Mouse (Mus musculus): ENCODE data around the gene Ccdc155. TPM values are rescaled to one million over a fixed set of nuclear protein-coding genes. Genes with fewer than 3 reads are reported as not detected.
"Not testable (repeated sequence)": the region's sequence is repeated elsewhere in the genome, so short reads cannot be mapped to it uniquely, and the experiment has no call there.

Gene Ccdc155
- polyA plus RNA-seq, 1 experiment from 2014 or later = 1.1 TPM

DNA sequence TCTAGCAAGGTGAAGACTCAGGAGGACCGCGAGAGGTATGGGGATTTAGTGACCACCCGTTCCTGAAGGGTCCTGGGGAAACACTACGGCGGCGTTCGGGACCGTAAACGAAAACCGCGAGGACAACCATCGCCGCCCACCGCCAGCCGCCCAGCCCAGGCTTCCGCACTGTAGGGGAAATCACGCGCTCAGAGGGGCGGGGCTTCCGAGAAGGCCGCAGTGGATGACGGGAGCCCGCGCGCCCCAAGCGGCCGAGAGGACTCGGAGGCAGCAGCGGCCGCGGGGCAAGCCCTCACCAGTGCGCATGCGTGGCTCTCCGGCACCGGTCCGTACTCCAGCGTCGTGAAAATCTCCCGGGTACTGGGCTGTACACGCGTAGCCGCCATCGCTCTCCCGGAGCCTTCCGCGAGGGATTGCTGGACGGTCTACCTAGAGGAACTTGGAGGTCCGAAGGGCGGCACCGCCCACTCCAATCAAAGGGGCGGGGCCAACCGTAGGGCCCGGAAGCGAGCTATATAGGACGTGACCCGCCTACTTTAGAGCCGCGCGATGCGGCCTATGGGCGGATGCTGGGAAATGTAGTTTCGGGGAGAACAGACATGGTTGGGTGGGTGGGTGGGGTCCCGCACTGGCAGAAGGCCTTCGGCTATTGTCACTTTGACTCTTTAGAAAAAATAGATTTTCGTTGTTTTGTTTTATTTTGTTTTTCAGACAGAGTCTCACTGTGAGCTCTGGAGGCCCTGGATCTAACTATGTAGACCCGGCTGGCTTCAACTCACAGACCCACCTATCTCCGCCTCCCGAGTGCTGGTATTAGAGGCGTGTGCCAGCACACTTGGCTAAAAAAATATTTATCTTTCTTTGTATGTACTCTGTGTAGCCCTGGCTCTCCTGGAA is 50.3 kb downstream of the Ccdc155 start, which contains the start of the genes Pih1d1 and Aldh16a1:
Pih1d1 (plus strand) TSS at position 208 of the 897 bp plus-strand sequence.
Aldh16a1 (minus strand) TSS at position 489 of the 897 bp plus-strand sequence.
- Histone ChIP-seq H3K4me3 (replicated peaks) (peak within 1 kb of the TSS; percentile 75), H3K4me1 (peaks cover 26% of the 10 kb centered on the region), H3K9ac (peak within 1 kb of the TSS; percentile 84), H3K4me2 (replicated peaks) (peak within 1 kb of the TSS; percentile 70), H3K9me3 (replicated peaks) (no peaks in the 10 kb centered on the region), H3K27ac (replicated peaks) (peak within 1 kb of the TSS; percentile 98), H3K27me3 (no peaks in the 10 kb centered on the region), H3K36me3 (peaks cover 17% of the 10 kb centered on the region)
- peak; percentile 96 for ATAC-seq (ENCODE audit: insufficient number of reproducible peaks, low FRiP score, low TSS enrichment, low read depth)
- WGBS = 4% methylated on average over 69 of the region's 69 CpGs

DNA sequence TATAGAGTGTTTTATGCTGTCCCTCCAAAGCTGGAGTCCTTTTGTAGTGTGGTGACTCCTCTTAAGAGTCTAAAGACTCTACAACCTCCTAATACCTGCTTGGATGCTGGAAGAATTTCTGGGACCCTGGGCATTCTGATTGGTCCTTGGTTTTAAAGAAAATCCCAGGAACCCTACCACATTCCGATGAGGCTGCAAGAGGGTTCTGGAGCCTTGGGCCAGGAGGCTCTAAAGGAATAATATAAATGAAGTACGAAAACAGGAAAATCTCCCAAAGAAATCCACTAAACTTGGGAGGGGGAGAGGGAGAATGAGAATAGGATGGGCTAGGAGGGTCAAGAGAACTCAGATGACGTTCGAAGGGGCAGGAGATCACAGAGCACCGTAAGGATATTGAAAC is 51.1 kb downstream of the Ccdc155 start:
- H3K9me3 ChIP-seq (replicated peaks) = no peaks in the 10 kb centered on the region
- peaks cover 26% of the 10 kb centered on the region for H3K4me1 ChIP-seq
- WGBS = 2% methylated on average over 5 of the region's 5 CpGs
- ATAC-seq (ENCODE audit: insufficient number of reproducible peaks, low FRiP score, low TSS enrichment, low read depth) = no peak
- peaks cover 9% of the 10 kb centered on the region for H3K36me3 ChIP-seq
- H3K4me2 ChIP-seq (replicated peaks) = peak overlapping the region; percentile 70
- H3K9ac ChIP-seq = peak overlapping the region; percentile 84
- no peaks in the 10 kb centered on the region for H3K27me3 ChIP-seq
- peak overlapping the region; percentile 75 for H3K4me3 ChIP-seq (replicated peaks)
- H3K27ac ChIP-seq (replicated peaks) = peak overlapping the region; percentile 98

DNA sequence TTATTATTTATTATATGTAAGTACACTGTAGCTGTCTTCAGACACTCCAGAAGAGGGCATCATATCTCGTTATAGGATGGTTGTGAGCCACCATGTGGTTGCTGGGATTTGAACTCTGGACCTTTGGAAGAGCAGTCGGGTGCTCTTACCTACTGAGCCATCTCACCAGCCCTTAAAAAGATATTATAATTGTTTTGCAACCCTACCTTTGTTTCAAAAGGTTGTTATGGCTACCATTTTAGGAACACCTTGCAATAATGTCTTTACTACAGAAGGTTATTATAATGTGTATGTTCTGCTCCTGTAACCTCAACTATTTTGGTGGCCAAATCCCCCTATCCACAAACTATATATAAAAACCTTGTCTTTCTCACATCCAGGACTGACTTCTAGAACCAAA is 51.6 kb downstream of the Ccdc155 start:
- not testable (repeated sequence) for H3K36me3 ChIP-seq; ATAC-seq (ENCODE audit: insufficient number of reproducible peaks, low FRiP score, low TSS enrichment, low read depth); H3K27ac ChIP-seq (replicated peaks); H3K9me3 ChIP-seq (replicated peaks); H3K27me3 ChIP-seq; H3K9ac ChIP-seq
- Histone ChIP-seq H3K4me1 (peaks cover 26% of the 10 kb centered on the region), H3K4me2 (replicated peaks) (peak overlapping the region; percentile 70; the same call in 1 of the 2 replicates), H3K4me3 (replicated peaks) (peak overlapping the region; percentile 75)
- 92% methylated on average over 2 of the region's 2 CpGs for WGBS

DNA sequence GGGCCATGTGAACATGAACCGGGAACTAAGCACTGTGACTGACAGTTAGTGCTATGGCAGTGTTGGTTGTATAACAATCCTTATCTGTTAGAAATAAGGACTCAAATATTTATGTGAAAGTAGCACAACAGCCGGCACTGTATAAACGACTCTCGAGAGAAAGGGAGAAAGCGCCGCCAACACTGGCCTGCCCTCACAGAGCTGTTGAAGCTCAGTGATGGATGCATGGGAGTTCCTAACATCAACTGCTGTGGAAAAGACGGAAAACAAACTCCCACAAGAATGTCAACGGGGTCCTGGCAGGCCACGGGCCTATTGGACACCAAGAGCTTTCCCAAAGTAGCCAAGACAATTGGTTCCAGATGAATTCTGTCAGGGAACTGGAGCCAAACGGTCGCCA is 53.4 kb downstream of the Ccdc155 start:
- Histone ChIP-seq H3K4me1 (peaks cover 26% of the 10 kb centered on the region), H3K4me3 (replicated peaks) (no peak overlapping the region), H3K9ac (no peak overlapping the region), H3K4me2 (replicated peaks) (no peak overlapping the region), H3K36me3 (peaks cover 11% of the 10 kb centered on the region), H3K9me3 (replicated peaks) (no peaks in the 10 kb centered on the region), H3K27me3 (no peaks in the 10 kb centered on the region), H3K27ac (replicated peaks) (no peak overlapping the region)
- WGBS = 41% methylated on average over 11 of the region's 11 CpGs
- ATAC-seq (ENCODE audit: insufficient number of reproducible peaks, low FRiP score, low TSS enrichment, low read depth) = no peak

DNA sequence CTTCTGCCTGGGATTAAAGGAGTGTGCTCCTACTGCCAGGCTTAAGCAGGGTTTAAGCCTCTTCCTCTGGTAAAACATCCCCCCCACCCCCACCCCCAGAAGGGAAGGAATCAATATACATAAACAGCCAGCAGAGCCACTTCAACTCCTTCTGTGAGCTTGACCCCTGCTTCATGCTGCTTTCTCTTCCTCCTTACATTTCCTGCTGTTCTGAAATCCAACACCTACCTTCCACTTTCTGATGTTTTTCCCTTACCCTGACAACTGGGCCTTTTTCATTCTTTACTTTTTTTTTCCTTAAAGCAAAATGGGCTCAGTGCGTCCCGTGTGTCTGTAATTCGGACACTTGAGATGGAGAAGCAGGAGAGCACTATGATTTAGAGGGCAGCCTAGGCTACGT is 54.4 kb downstream of the Ccdc155 start:
- no peak for ATAC-seq (ENCODE audit: insufficient number of reproducible peaks, low FRiP score, low TSS enrichment, low read depth)
- H3K36me3 ChIP-seq = peaks cover 21% of the 10 kb centered on the region
- WGBS = 45% methylated on average over 4 of the region's 4 CpGs
- H3K4me1 ChIP-seq = peaks cover 23% of the 10 kb centered on the region
- H3K27ac ChIP-seq (replicated peaks) = peak overlapping the region; percentile 39; the same call in 1 of the 2 replicates
- no peak overlapping the region for H3K4me3 ChIP-seq (replicated peaks)
- no peaks in the 10 kb centered on the region for H3K9me3 ChIP-seq (replicated peaks)
- H3K9ac ChIP-seq = no peak overlapping the region
- no peaks in the 10 kb centered on the region for H3K27me3 ChIP-seq
- no peak overlapping the region for H3K4me2 ChIP-seq (replicated peaks)

DNA sequence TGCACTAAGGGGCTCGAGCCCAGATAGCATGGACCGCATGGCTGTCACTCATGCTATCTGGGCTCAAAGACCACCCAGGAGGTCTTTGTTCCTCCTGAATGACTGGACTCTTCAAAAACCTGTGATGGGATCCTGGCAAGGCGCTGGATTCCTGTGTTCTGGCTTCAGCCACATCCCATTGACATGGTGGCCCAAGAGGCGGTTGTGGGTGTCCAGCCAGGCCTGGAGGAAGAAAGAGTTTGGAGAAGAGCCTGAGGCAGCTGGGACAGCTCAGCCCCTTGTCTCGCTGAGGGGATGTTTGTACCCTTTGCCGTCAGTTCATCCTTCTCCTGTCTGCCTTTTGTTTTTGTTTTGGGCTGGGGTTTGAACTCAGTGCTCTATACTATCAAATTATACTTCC is 55.1 kb downstream of the Ccdc155 start:
- Histone ChIP-seq H3K36me3 (peaks cover 29% of the 10 kb centered on the region), H3K27ac (replicated peaks) (no peak overlapping the region), H3K4me1 (peaks cover 17% of the 10 kb centered on the region), H3K4me2 (replicated peaks) (no peak overlapping the region), H3K27me3 (no peaks in the 10 kb centered on the region), H3K9ac (no peak overlapping the region), H3K9me3 (replicated peaks) (no peaks in the 10 kb centered on the region), H3K4me3 (replicated peaks) (no peak overlapping the region)
- WGBS = 68% methylated on average over 6 of the region's 6 CpGs
- no peak for ATAC-seq (ENCODE audit: insufficient number of reproducible peaks, low FRiP score, low TSS enrichment, low read depth)

DNA sequence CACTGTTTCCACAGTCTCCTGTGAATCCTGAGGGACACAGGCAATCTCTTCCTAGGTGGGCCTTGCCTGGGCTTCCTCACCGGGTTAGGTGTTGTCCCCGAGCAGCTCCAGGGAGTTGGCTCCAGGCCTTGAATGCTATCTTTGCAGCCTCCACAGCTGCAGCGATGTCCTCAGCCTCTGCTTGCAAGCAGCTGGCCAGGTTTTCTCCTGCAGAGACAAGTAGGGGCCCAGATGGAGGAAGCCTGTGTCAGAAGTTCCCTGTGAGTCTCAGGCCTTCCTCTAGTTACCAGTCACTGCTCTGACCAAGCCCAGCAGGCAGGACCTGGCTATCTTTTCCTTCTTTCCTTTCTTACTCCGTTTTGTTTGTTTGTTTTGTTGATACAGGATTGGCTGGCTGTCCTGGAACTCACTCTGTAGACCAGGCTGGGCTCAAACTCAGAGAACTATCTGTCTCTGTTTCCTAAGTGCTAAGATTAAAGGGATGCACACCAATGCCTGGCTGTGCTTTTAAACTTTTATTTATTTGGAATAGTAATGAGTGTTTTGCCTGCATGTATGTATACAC is 56.1 kb downstream of the Ccdc155 start:
- no peak overlapping the region for H3K27ac ChIP-seq (replicated peaks)
- WGBS = 63% methylated on average over 4 of the region's 4 CpGs
- no peaks in the 10 kb centered on the region for H3K27me3 ChIP-seq
- peaks cover 38% of the 10 kb centered on the region for H3K36me3 ChIP-seq
- H3K9me3 ChIP-seq (replicated peaks) = no peaks in the 10 kb centered on the region
- peaks cover 17% of the 10 kb centered on the region for H3K4me1 ChIP-seq
- no peak for ATAC-seq (ENCODE audit: insufficient number of reproducible peaks, low FRiP score, low TSS enrichment, low read depth)
- no peak overlapping the region for H3K9ac ChIP-seq
- H3K4me2 ChIP-seq (replicated peaks) = no peak overlapping the region
- no peak overlapping the region for H3K4me3 ChIP-seq (replicated peaks)

DNA sequence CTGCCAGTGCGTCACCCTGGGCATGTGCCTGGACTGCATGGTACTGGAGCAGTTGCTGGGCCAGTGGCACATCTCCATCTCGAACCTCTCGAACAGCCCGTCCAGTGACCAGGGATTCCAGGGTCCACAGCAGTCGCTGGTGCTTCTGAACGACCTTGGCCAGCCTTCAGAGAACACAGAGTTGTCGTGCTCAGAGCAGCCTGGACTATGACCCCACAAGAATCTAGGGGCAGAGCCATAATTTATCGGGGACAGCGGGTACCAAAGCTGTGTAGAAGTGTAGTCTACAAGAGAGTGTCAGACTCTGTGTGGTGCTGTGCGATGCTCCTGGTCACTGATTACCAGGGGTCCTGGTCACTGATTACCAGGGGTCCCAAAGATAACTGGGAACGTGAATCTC is 56.8 kb downstream of the Ccdc155 start:
- no peaks in the 10 kb centered on the region for H3K27me3 ChIP-seq
- ATAC-seq (ENCODE audit: insufficient number of reproducible peaks, low FRiP score, low TSS enrichment, low read depth) = no peak
- peaks cover 44% of the 10 kb centered on the region for H3K36me3 ChIP-seq
- no peak overlapping the region for H3K9ac ChIP-seq
- no peak overlapping the region for H3K4me2 ChIP-seq (replicated peaks)
- no peaks in the 10 kb centered on the region for H3K9me3 ChIP-seq (replicated peaks)
- H3K4me1 ChIP-seq = peaks cover 17% of the 10 kb centered on the region
- no peak overlapping the region for H3K4me3 ChIP-seq (replicated peaks)
- H3K27ac ChIP-seq (replicated peaks) = no peak overlapping the region
- WGBS = 89% methylated on average over 11 of the region's 11 CpGs

DNA sequence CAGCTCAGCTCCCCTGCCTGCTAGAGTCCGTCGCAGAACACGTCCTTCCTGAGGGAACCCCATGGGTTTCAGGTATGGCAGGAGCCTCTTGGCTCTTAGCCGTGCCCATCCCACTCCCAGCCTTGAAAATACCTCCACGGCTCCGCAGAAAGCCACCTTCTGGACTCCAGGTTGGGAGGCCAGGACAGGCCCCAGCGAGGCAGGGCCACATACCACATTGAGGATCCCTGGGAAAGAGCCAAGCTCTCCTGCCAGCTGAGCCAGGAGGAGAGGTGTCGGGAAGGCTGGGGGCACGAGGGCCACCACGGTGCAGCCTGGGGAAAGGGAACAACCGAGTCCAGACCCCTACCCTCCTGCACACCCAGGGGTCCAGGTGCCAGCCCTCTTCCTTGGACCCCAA is 57.4 kb downstream of the Ccdc155 start:
- Histone ChIP-seq H3K4me2 (replicated peaks) (no peak overlapping the region), H3K9me3 (replicated peaks) (no peaks in the 10 kb centered on the region), H3K27me3 (no peaks in the 10 kb centered on the region), H3K4me3 (replicated peaks) (no peak overlapping the region), H3K36me3 (peaks cover 51% of the 10 kb centered on the region), H3K4me1 (peaks cover 17% of the 10 kb centered on the region), H3K27ac (replicated peaks) (no peak overlapping the region), H3K9ac (no peak overlapping the region)
- WGBS = 90% methylated on average over 11 of the region's 11 CpGs
- ATAC-seq (ENCODE audit: insufficient number of reproducible peaks, low FRiP score, low TSS enrichment, low read depth) = no peak

DNA sequence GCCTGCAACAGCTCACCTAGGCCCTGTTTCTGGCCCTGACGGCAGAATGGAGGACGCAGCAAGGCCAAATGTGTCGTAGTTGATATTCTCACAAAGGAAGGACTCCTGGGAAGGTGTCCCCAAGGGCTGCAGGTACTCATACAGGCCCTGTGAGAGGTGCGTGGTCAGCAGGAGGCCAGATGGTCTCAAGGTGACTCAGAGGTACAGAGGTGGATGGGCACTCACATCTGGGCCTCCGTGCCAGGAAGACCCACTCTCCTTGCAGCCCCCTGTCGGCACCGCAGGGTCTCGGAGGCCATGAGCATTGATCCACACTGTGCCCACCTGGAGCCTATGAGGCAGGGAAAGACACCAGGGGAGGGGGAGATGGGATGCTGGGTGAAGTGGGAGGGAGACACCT is 59.2 kb downstream of the Ccdc155 start:
- H3K9me3 ChIP-seq (replicated peaks) = no peaks in the 10 kb centered on the region

DNA sequence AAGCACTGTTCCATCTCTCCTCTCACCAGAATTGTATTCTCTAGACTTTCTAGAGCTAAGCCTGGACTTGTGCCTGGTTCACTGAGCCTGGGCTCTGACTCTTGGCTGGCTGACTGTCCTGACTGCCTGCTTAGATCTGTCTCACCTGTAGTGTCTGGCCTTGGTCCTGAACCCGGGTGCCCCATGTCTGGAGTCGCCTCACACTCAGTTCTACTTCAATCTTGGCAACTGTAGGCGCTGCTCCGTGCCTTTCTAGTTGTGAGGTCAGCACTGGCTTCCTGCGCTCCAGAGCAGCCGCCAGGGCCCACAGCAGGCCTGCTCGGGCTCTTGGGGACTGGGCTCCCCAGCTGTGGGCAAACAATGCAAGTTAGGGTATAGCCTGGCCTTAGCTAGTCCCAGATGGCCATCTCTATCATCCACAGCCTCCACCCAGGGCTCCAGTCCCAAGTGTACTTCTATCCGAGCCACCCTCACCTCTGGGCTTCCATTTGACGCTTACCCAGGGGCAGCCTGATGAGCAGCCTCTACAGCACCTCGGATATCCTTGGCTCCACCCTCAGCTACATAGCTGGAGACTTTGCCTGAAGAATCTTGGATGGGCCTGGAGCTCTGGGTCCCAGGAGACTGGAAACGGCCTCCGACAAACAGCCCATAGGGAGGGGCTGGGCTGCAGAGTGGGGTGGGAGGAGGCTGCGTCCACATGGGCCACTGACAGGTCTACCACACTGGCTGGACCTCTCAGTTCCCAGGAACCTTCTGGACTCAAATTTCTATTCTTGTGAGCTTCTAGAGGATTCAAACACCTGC is 60.1 kb downstream of the Ccdc155 start:
- no peaks in the 10 kb centered on the region; the same call in 1 of the 2 replicates for H3K4me1 ChIP-seq
- no peak overlapping the region for H3K4me3 ChIP-seq (replicated peaks)
- no peak overlapping the region for H3K9ac ChIP-seq
- H3K27me3 ChIP-seq = no peaks in the 10 kb centered on the region
- ATAC-seq (ENCODE audit: insufficient number of reproducible peaks, low FRiP score, low TSS enrichment, low read depth) = no peak
- peaks cover 62% of the 10 kb centered on the region for H3K36me3 ChIP-seq
- H3K4me2 ChIP-seq (replicated peaks) = no peak overlapping the region
- H3K27ac ChIP-seq (replicated peaks) = no peak overlapping the region
- WGBS = 88% methylated on average over 13 of the region's 13 CpGs
- H3K9me3 ChIP-seq (replicated peaks) = no peaks in the 10 kb centered on the region

More for the DNA sequence above, 59.2 kb downstream of the Ccdc155 start:
- H3K27ac ChIP-seq (replicated peaks) = no peak overlapping the region
- H3K4me3 ChIP-seq (replicated peaks) = no peak overlapping the region
- peaks cover 62% of the 10 kb centered on the region for H3K36me3 ChIP-seq
- peaks cover 1% of the 10 kb centered on the region; the same call in 1 of the 2 replicates for H3K4me1 ChIP-seq
- H3K4me2 ChIP-seq (replicated peaks) = no peak overlapping the region
- 96% methylated on average over 8 of the region's 8 CpGs for WGBS
- no peak overlapping the region for H3K9ac ChIP-seq
- no peak for ATAC-seq (ENCODE audit: insufficient number of reproducible peaks, low FRiP score, low TSS enrichment, low read depth)
- no peaks in the 10 kb centered on the region for H3K27me3 ChIP-seq

Data from embryonic facial prominence, embryonic 15.5 days (tissue).